Mouse (Mus musculus): Measurements from ENCODE around the gene Apom.

The Apom gene

GRCm38 (mm10) chr17:35096597-35096996 lies 35.3 kb downstream of the Apom start:
- no peak for DNase-seq (ENCODE audit: low read depth)

GRCm38 (mm10) chr17:35094475-35095365 lies 37.1 kb downstream of the Apom start:
- DNase-seq (ENCODE audit: low read depth) = no peak

- DNase-seq (ENCODE audit: low read depth) = no peak
Measured at GRCm38 (mm10) chr17:35092403-35093198, 39.2 kb downstream of the Apom start.

GRCm38 (mm10) chr17:35090166-35090932 lies 41.5 kb downstream of the Apom start:
- DNase-seq (ENCODE audit: low read depth) = no peak

- DNase-seq (ENCODE audit: low read depth) = peak; percentile 84
Measured at GRCm38 (mm10) chr17:35088825-35089644, 42.8 kb downstream of the Apom start, which contains the start of gene Abhd16a. Gene Abhd16a, plus strand, starts transcription at chr17:35089263.

GRCm38 (mm10) chr17:35088151-35088550 lies 43.7 kb downstream of the Apom start:
- DNase-seq (ENCODE audit: low read depth) = no peak

- no peak for DNase-seq (ENCODE audit: low read depth)
Measured at GRCm38 (mm10) chr17:35085208-35085865, 46.5 kb downstream of the Apom start, which contains the start of gene Ly6g6f. Gene Ly6g6f, minus strand, starts transcription at chr17:35085610.

- no peak for DNase-seq (ENCODE audit: low read depth)
Measured at GRCm38 (mm10) chr17:35083929-35084497, 47.8 kb downstream of the Apom start.

GRCm38 (mm10) chr17:35082841-35083576 lies 48.8 kb downstream of the Apom start:
- DNase-seq (ENCODE audit: low read depth) = no peak

GRCm38 (mm10) chr17:35080710-35081109 lies 51.1 kb downstream of the Apom start:
- no peak for DNase-seq (ENCODE audit: low read depth)

GRCm38 (mm10) chr17:35080248-35080647 lies 51.6 kb downstream of the Apom start:
- DNase-seq (ENCODE audit: low read depth) = no peak

GRCm38 (mm10) chr17:35079778-35080177 lies 52.1 kb downstream of the Apom start:
- peak; percentile 70 for DNase-seq (ENCODE audit: low read depth)
